Mouse (Mus musculus) spleen, postnatal 36 days (tissue): ENCODE measurements around the gene Atf3.

Experiments
- DNase-seq, 2 experiments: peaks; one replicate each; pipeline ENCODE4 v3.0.0; 2022; ENCODE audit warnings: low spot score in 2 of 2, mixed read lengths in 1 of 2

Gene Atf3

GRCm38 (mm10) chr1:191226570-191226969, 8.7 kb upstream of the Atf3 start:
- DNase-seq: peak; percentile 17 to 18

- DNase-seq: no peak
Observed at GRCm38 (mm10) chr1:191225771-191226170, 7.9 kb upstream of the Atf3 start.

DNA sequence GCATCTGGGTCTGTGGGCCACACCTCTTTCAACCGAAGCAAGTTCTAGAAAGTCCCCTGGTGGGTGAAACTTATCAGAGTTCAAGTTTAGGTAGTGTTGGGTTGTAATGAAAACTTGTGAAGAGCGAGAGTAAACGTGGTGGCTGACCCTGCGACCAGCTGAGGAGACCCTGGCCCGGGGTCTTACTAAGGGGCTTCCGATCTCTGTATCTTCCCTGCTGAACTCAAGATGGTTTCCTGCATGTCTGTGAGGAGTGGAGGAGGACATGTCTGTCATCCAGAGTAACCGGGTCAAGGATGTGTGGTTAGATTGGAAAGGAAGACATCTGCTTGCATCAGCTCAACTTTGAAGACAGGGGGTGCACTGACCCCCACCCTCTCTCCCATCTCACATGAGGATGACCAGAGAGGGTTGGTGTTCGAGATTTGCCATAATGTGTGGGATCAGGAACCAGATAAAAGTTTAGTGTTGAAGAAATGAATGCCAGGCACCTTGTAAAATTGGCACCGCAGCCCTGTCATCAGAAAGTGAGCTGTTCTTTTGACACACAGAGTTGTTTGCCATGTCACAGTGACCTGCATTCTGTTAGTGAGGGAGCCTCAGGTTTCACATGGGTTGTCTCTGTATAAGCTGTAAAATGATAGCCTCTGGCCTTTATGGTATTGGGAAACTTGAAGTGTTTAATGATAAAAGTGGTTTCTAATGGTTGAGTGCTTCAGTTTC, 7.3 kb upstream of the Atf3 start:
- no peak for DNase-seq

DNA sequence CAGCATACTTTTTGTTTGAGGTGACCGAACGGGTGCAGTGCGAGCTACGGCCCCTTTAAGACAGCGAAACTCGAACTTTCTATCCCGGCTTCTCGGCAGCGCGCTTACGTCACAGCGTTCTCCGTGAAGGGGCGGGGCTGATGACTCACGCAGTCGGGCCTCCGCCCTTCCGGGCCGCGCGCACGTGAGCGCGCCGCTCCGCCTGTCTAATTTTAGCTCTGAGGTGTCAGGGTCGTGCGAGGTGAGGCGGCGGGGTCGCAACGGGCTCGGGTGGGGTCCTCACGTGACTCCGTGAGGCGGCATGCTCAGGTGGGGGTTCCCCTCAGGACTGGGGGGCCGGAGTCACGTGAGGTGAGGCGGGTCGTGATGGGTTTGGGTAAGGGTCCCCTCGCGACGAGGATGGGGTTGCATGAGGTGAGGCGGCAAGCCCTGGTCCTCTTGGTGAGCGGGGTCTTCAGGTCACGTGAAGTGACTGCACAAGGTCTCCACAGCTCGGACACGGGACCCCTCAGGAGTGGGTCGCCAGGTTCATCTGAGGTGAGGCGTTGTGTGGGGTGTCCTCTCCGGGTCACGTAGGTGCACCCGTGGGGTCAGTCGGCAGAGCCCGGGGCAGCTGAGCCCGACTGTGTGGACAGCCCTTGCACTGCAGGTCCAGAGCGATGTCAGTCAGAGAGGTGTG, 6.6 kb upstream of the Atf3 start:
- peak; percentile 90 to 91 for DNase-seq

- no peak for DNase-seq
Observed at GRCm38 (mm10) chr1:191223930-191224301, 6.1 kb upstream of the Atf3 start.

DNA sequence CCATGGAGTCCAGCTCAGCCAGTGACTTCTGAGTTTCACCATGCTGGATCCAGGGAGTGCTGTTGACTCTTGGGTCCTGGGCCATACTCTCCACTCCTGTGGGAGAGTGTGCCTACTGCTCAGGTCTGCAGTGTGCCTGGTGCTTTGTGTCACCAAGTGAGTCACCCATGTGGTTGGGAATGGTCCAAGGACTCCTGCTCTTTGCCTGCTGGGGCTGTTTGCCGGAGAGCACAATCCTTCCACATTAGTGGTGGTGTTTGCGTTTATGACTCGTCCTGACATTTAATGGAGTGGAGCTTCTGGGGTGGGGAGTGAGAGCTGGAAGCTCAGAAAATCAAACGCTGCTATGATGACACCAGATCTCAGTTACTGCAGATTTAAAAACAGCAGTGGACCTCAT, 4.2 kb upstream of the Atf3 start:
- DNase-seq: no peak

DNA sequence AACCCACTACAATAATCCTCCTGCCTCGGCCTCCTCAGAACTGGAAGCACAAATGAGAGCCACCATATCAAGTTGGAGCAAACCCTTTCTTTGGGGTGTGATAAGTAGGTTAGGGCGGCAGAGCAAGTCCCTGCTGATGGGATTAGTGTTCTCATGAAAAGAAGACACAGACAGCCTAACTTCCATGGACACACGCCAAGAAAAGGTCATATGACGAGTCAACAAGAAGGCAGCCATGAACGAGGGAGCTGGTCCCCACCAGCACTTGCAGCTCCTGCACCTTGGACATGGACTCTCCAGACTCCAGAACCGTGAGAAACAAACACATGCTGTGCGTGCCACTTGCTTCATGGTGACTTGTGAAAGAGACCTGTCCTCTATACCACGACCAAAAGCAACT, 2.7 kb upstream of the Atf3 start:
- no peak for DNase-seq

GRCm38 (mm10) chr1:191219748-191220147, 1.9 kb upstream of the Atf3 start:
- no peak for DNase-seq

GRCm38 (mm10) chr1:191218583-191218982, 744 bp upstream of the Atf3 start:
- no peak for DNase-seq

GRCm38 (mm10) chr1:191215776-191216661, 1.8 kb downstream of the Atf3 start:
- DNase-seq: no peak

- DNase-seq: no peak
Observed at GRCm38 (mm10) chr1:191211096-191211495, 6.7 kb downstream of the Atf3 start.

DNA sequence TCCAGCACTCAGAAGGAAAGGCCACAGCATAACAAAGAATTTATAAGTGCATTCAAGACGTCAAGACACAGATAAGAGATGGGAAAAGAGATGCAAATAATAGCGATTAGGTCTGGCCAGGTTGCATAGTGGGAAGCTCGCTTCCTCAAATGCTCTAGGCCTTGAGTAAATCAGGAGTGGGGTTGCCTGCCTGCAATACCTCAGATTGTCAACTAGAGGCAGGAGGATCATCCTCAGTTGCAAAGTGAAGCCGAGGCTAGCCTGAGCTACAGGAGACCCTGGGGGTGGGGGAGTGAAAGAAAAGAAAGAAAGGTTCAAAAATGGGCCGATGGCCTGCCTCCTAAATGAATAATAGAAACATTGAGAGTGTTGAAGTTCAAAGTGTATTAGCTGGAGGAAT, 12.0 kb downstream of the Atf3 start:
- no peak for DNase-seq

DNA sequence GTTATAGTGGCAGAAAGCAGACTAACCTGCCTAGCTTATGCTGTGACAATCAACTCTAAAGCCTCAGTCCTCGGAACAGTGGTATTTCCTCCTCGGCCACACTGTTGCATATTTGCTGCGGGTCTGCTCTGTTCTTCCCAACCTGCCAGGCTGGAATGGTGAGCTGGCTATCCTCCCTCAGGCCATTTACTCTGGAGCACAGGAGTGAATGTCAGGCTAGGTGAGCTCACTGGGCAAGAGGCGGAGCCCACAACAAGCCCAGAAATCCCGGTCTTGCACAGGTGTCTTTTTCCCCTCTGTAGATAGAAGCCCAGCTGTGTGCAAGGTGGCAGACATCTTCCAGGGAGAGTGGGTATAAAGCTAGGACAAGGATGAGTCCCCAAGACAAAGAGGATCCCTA, 13.0 kb downstream of the Atf3 start:
- DNase-seq: no peak

DNA sequence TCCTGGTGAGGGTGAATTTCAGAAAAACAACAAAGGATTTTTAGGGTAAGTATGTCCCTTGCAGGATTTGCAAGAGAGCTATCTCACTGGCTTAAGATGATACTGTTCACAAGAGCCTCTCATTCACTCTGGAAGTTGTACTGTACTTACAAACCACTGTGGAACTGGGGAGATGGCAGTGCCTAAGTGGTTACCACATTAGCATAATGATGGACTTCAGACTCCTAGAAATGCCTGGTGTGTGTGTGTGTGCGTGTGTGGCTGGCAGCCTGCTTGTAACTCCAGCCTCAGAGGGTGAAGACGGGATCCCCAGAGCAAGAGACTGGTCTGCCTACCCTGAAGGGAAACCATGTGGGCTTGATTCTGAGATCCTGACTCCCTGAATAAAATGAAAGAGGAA, 14.3 kb downstream of the Atf3 start:
- no peak for DNase-seq

GRCm38 (mm10) chr1:191202208-191202952, 15.5 kb downstream of the Atf3 start:
- no peak for DNase-seq

GRCm38 (mm10) chr1:191200816-191201602, 16.8 kb downstream of the Atf3 start:
- peak in 1 of 2 experiments; percentile 46 for DNase-seq

DNA sequence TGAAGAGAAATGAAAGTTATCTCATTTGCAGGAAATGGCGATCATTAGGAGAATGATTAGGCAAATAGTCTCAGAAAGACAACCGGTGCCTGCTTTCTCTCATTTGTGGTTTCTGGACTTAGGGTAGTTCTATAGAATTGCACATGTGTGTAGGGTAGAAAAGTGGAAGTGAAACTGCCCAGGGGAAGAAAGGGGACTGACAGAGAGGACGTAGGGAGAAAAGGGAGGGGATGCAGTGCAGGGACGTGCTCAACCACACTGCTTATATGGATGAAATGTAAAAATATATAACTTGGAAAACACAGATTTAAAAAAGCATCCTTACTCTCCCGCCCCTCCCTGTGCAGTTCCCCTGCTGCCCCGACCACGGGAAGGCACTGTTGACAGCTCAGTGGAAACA, 19.9 kb downstream of the Atf3 start:
- DNase-seq: peak; percentile 77 to 81

GRCm38 (mm10) chr1:191196016-191196415, 21.8 kb downstream of the Atf3 start:
- no peak for DNase-seq

GRCm38 (mm10) chr1:191193657-191194424, 24.0 kb downstream of the Atf3 start:
- DNase-seq: peak; percentile 77 to 78

DNA sequence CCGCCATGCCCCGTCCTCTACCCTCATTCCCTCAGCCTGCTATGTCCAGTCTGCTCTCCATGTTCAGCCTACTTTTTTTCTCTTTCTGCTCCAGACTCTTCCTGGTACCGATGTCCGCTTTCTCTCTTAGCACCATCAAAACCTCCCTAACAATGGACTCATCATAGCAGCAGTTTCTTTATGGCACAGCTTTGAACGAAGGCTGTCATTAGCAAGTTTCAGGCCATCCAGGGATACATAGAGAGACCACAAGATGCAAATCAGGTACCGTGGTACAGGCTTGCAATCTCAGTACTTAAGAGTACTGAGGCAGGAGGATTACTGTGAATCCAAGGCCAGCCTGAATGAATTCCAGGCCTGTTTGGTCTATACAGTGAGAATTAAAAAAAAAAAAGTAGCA, 25.1 kb downstream of the Atf3 start:
- DNase-seq: no peak
